Mouse (Mus musculus) lung, embryonic 15.5 days (tissue): ENCODE data around the gene Sema4b. TPM values are rescaled to one million over a fixed set of nuclear protein-coding genes. Genes with fewer than 3 reads are reported as not detected.

Experiments used
- ATAC-seq: fragments of 200-750 bp; cut with Nextera tagmentation; 2 replicates; pipeline ENCODE4 v1.8.0; 2017; ENCODE audit warnings: moderate number of reproducible peaks, borderline replicate concordance; ENCODE audit not compliant: low FRiP score, low TSS enrichment; ENCODE audit errors: extremely low read depth
- H3K27ac ChIP-seq: fragments of 300-500 bp; sonication (generic); 2 replicates; pipeline ENCODE4 v1.5.1; 2015; ENCODE audit warnings: moderate library complexity, mild to moderate bottlenecking, inconsistent platforms
- H3K27me3 ChIP-seq: fragments of 300-500 bp; sonication (generic); 2 replicates; pipeline ENCODE4 v1.6.1; 2015; ENCODE audit warnings: inconsistent platforms
- H3K36me3 ChIP-seq: fragments of 300-500 bp; sonication (generic); 2 replicates; pipeline ENCODE4 v1.6.1; 2015; ENCODE audit warnings: inconsistent platforms
- H3K4me1 ChIP-seq: fragments of 300-500 bp; sonication (generic); 2 replicates; pipeline ENCODE4 v1.6.1; 2015; ENCODE audit warnings: inconsistent platforms
- H3K4me2 ChIP-seq: fragments of 300-500 bp; sonication (generic); 2 replicates; pipeline ENCODE4 v1.6.1; 2015; ENCODE audit warnings: inconsistent platforms, mild to moderate bottlenecking, moderate library complexity
- H3K4me3 ChIP-seq: fragments of 300-500 bp; sonication (generic); 2 replicates; pipeline ENCODE4 v1.5.1; 2015; ENCODE audit warnings: mild to moderate bottlenecking, inconsistent platforms
- H3K9ac ChIP-seq: fragments of 300-500 bp; sonication (generic); 2 replicates; pipeline ENCODE4 v1.6.1; 2015; ENCODE audit warnings: inconsistent platforms
- H3K9me3 ChIP-seq: fragments of 300-500 bp; sonication (generic); 2 replicates; pipeline ENCODE4 v1.6.1; 2016; ENCODE audit warnings: inconsistent platforms
- WGBS: fragments of 180-500 bp; shearing (Covaris S2); methylation state at CpG from one replicate; pipeline ENCODE4 v1.1.7; 2015; 5-methylcytosine and 5-hydroxymethylcytosine counted together
- polyA plus RNA-seq: library from polyadenylated mRNA; unstranded; fragments of >200 nt; fragmentation: Nextera tagmentation; extraction: Ambion mirVana; gene quantifications from 2 replicates; pipeline ENCODE4 v1.2.1, GENCODE M21; 2015

Gene Sema4b
- polyA plus RNA-seq, 1 experiment from 2014 or later = 14.9 TPM

- Histone ChIP-seq H3K27me3 (no peaks in the 10 kb centered on the region), H3K4me1 (peaks cover 22% of the 10 kb centered on the region), H3K36me3 (peaks cover 10% of the 10 kb centered on the region; the same call in 1 of the 2 replicates), H3K4me2 (peak overlapping the region; percentile 88), H3K9ac (peak overlapping the region; percentile 57), H3K9me3 (no peaks in the 10 kb centered on the region), H3K4me3 (peak overlapping the region; percentile 69), H3K27ac (peak overlapping the region; percentile 76)
- ATAC-seq = peak; percentile 11; the same call in 1 of the 2 replicates
- WGBS = under 1% methylated on average over 29 of the region's 29 CpGs
These were observed 45.4 kb downstream of the Sema4b start for GRCm38 (mm10) chr7:80231971-80232488.

- peaks cover 5% of the 10 kb centered on the region; the same call in 1 of the 2 replicates for H3K36me3 ChIP-seq
- H3K27ac ChIP-seq = peak within 1 kb of the TSS; percentile 76
- H3K4me1 ChIP-seq = peaks cover 22% of the 10 kb centered on the region
- H3K27me3 ChIP-seq = no peaks in the 10 kb centered on the region
- peak within 1 kb of the TSS; percentile 69 for H3K4me3 ChIP-seq
- H3K9ac ChIP-seq = peak within 1 kb of the TSS; percentile 58
- no peaks in the 10 kb centered on the region for H3K9me3 ChIP-seq
- ATAC-seq = peak; percentile 100
- peak within 1 kb of the TSS; percentile 88 for H3K4me2 ChIP-seq
- under 1% methylated on average over 52 of the region's 56 CpGs for WGBS
These were observed 45.9 kb downstream of the Sema4b start, which contains the start of the genes Cib1 and Gdpgp1 for GRCm38 (mm10) chr7:80232489-80233029. Cib1 (minus strand) TSS chr7:80232813. Gdpgp1 (plus strand) TSS chr7:80232865.

GRCm38 (mm10) chr7:80233799-80234198, 47.2 kb downstream of the Sema4b start:
- ATAC-seq = no peak
- Histone ChIP-seq H3K9ac (no peak overlapping the region), H3K27ac (no peak overlapping the region), H3K36me3 (peaks cover 9% of the 10 kb centered on the region), H3K4me2 (peak overlapping the region; percentile 88), H3K27me3 (no peaks in the 10 kb centered on the region), H3K4me3 (peak overlapping the region; percentile 69), H3K9me3 (no peaks in the 10 kb centered on the region), H3K4me1 (peaks cover 22% of the 10 kb centered on the region)
- WGBS = 62% methylated on average over 9 of the region's 9 CpGs

- no peak for ATAC-seq
- peaks cover 25% of the 10 kb centered on the region for H3K36me3 ChIP-seq
- H3K4me1 ChIP-seq = peaks cover 9% of the 10 kb centered on the region
- H3K9me3 ChIP-seq = no peaks in the 10 kb centered on the region
- H3K4me2 ChIP-seq = no peak overlapping the region
- H3K9ac ChIP-seq = no peak overlapping the region
- H3K27ac ChIP-seq = no peak overlapping the region
- no peaks in the 10 kb centered on the region for H3K27me3 ChIP-seq
- WGBS = 90% methylated on average over 10 of the region's 10 CpGs
- no peak overlapping the region for H3K4me3 ChIP-seq
These were observed 51.9 kb downstream of the Sema4b start for GRCm38 (mm10) chr7:80238542-80238941.

GRCm38 (mm10) chr7:80241661-80242060, 55.0 kb downstream of the Sema4b start:
- no peak for ATAC-seq
- Histone ChIP-seq H3K4me1 (0 out of 2 replicates have a peak, but pooled peaks cover 3% of the 10 kb centered on the region), H3K4me2 (no peak overlapping the region), H3K9ac (no peak overlapping the region), H3K9me3 (no peaks in the 10 kb centered on the region), H3K36me3 (peaks cover 25% of the 10 kb centered on the region), H3K4me3 (no peak overlapping the region), H3K27me3 (no peaks in the 10 kb centered on the region), H3K27ac (peak overlapping the region; percentile 34)
- 45% methylated on average over 4 of the region's 4 CpGs for WGBS

- Histone ChIP-seq H3K27ac (no peak overlapping the region), H3K4me3 (no peak overlapping the region), H3K4me1 (0 out of 2 replicates have a peak, but pooled peaks cover 3% of the 10 kb centered on the region), H3K4me2 (no peak overlapping the region), H3K27me3 (no peaks in the 10 kb centered on the region), H3K9ac (no peak overlapping the region), H3K36me3 (peaks cover 10% of the 10 kb centered on the region; the same call in 1 of the 2 replicates), H3K9me3 (no peaks in the 10 kb centered on the region)
- no peak for ATAC-seq
- WGBS = 89% methylated on average over 4 of the region's 4 CpGs
These were observed 58.2 kb downstream of the Sema4b start for GRCm38 (mm10) chr7:80244851-80245250.

GRCm38 (mm10) chr7:80246148-80246721, 59.6 kb downstream of the Sema4b start, which contains the start of gene Ttll13:
Ttll13 (plus strand) TSS chr7:80246376.
- peak within 1 kb of the TSS; percentile 87 for H3K27ac ChIP-seq
- H3K9ac ChIP-seq = peak within 1 kb of the TSS; percentile 68
- H3K9me3 ChIP-seq = no peaks in the 10 kb centered on the region
- ATAC-seq = peak; percentile 99
- no peaks in the 10 kb centered on the region for H3K36me3 ChIP-seq
- 0 out of 2 replicates have a peak, but pooled peaks cover 3% of the 10 kb centered on the region for H3K4me1 ChIP-seq
- H3K4me2 ChIP-seq = peak within 1 kb of the TSS; percentile 79
- 0% methylated on average over 48 of the region's 48 CpGs for WGBS
- peak within 1 kb of the TSS; percentile 60 for H3K4me3 ChIP-seq
- no peaks in the 10 kb centered on the region for H3K27me3 ChIP-seq

GRCm38 (mm10) chr7:80246859-80247258, 60.2 kb downstream of the Sema4b start:
- H3K9me3 ChIP-seq = no peaks in the 10 kb centered on the region
- 0 out of 2 replicates have a peak, but pooled peaks cover 3% of the 10 kb centered on the region for H3K4me1 ChIP-seq
- H3K4me3 ChIP-seq = peak overlapping the region; percentile 60
- no peak overlapping the region for H3K9ac ChIP-seq
- no peak for ATAC-seq
- no peaks in the 10 kb centered on the region for H3K27me3 ChIP-seq
- no peak overlapping the region for H3K27ac ChIP-seq
- 38% methylated on average over 7 of the region's 7 CpGs for WGBS
- peak overlapping the region; percentile 79 for H3K4me2 ChIP-seq
- H3K36me3 ChIP-seq = no peaks in the 10 kb centered on the region

- Histone ChIP-seq H3K9ac (no peak overlapping the region), H3K27me3 (no peaks in the 10 kb centered on the region), H3K4me1 (no peaks in the 10 kb centered on the region), H3K4me2 (no peak overlapping the region), H3K36me3 (no peaks in the 10 kb centered on the region), H3K9me3 (no peaks in the 10 kb centered on the region), H3K27ac (no peak overlapping the region), H3K4me3 (no peak overlapping the region)
- ATAC-seq = no peak
- 81% methylated on average over 7 of the region's 7 CpGs for WGBS
These were observed 65.8 kb downstream of the Sema4b start for GRCm38 (mm10) chr7:80252437-80252836.

GRCm38 (mm10) chr7:80252886-80253285, 66.2 kb downstream of the Sema4b start:
- Histone ChIP-seq H3K9me3 (no peaks in the 10 kb centered on the region), H3K27me3 (no peaks in the 10 kb centered on the region), H3K4me1 (no peaks in the 10 kb centered on the region), H3K4me3 (no peak overlapping the region), H3K4me2 (no peak overlapping the region), H3K27ac (no peak overlapping the region), H3K9ac (no peak overlapping the region), H3K36me3 (no peaks in the 10 kb centered on the region)
- 83% methylated on average over 11 of the region's 11 CpGs for WGBS
- no peak for ATAC-seq

GRCm38 (mm10) chr7:80255981-80256380, 69.3 kb downstream of the Sema4b start:
- Histone ChIP-seq H3K4me3 (no peak overlapping the region), H3K27ac (no peak overlapping the region), H3K4me2 (no peak overlapping the region), H3K27me3 (peaks cover 5% of the 10 kb centered on the region; the same call in 1 of the 2 replicates), H3K9ac (no peak overlapping the region), H3K4me1 (peaks cover 7% of the 10 kb centered on the region), H3K9me3 (no peaks in the 10 kb centered on the region), H3K36me3 (no peaks in the 10 kb centered on the region)
- no peak for ATAC-seq
- 67% methylated on average over 2 of the region's 2 CpGs for WGBS

- Histone ChIP-seq H3K27ac (no peak overlapping the region), H3K36me3 (no peaks in the 10 kb centered on the region), H3K9me3 (no peaks in the 10 kb centered on the region), H3K4me2 (no peak overlapping the region), H3K4me1 (peaks cover 14% of the 10 kb centered on the region), H3K4me3 (no peak overlapping the region), H3K27me3 (peaks cover 5% of the 10 kb centered on the region; the same call in 1 of the 2 replicates), H3K9ac (no peak overlapping the region)
- 65% methylated on average over 2 of the region's 2 CpGs for WGBS
- ATAC-seq = no peak
These were observed 71.1 kb downstream of the Sema4b start for GRCm38 (mm10) chr7:80257706-80258105.
